Mouse (Mus musculus): ENCODE measurements around the gene Frmpd3. TPM values are rescaled to one million over a fixed set of nuclear protein-coding genes. Genes with fewer than 3 reads are reported as not detected.

Gene Frmpd3
- total and polyA plus RNA-seq, 3 experiments: not detected

DNA sequence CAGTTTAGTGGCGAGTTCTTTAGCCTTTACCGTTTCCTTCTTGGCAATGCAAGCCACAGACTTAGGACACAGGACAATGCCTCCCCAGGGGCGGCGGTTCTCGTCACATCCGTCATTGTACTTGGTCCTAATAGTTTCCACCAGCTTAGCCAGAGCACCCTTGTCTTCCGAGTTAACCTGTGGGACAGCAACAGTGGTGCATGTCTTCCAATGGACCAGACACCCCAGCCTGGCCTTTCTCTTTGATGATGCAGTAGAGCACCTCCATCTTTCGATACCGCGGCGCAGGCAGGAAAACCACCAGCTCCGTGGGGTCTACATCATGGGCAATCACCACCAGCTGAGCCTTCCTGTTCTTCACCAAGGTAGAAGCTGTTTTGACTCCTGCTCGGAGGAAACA, 103.5 kb downstream of the Frmpd3 start:
- no peaks in the 10 kb centered on the region for H3K9me3 ChIP-seq (replicated peaks; ENCODE audit: insufficient read depth, low read length)
- H3K36me3 ChIP-seq (ENCODE audit: control insufficient read depth in 1 of 2, insufficient read depth in 2 of 2, low read length in 2 of 2): no peaks in the 10 kb centered on the region
- H3K4me3 ChIP-seq (ENCODE audit: control insufficient read depth in 1 of 2, insufficient read depth in 1 of 2, low read depth in 2 of 2, low read length in 2 of 2): no peak overlapping the region
- H3K27ac ChIP-seq (ENCODE audit: control insufficient read depth, low read depth, low read length): no peak overlapping the region
- no peak overlapping the region for H3K9ac ChIP-seq (ENCODE audit: control insufficient read depth, low read depth, low read length, poor library complexity, severe bottlenecking)
- H3K4me1 ChIP-seq (ENCODE audit: control insufficient read depth in 1 of 2, insufficient read depth in 2 of 2, low read length in 2 of 2): no peaks in the 10 kb centered on the region
- no peaks in the 10 kb centered on the region for H3K79me2 ChIP-seq (ENCODE audit: control insufficient read depth, insufficient read depth, low read length, poor library complexity)
- no peak for DNase-seq (ENCODE audit: low read depth, low spot score)
- H3K27me3 ChIP-seq (ENCODE audit: control insufficient read depth in 1 of 2, insufficient read depth in 2 of 2, low read length in 2 of 2): peaks cover 6 to 22% of the 10 kb centered on the region in 2 experiments
- TF ChIP-seq EP300 (IDR thresholded peaks at IDR 0.05; ENCODE audit: low read depth in 1 of 2, low read length in 2 of 2): no peak
- TF ChIP-seq MYB (IDR thresholded peaks at IDR 0.05; ENCODE audit: low read depth, low read length): no peak
- no peak for TF ChIP-seq MXI1 (IDR thresholded peaks at IDR 0.05; ENCODE audit: low read depth, low read length)
- no peak for TF ChIP-seq GABPA (IDR thresholded peaks at IDR 0.05; ENCODE audit: low read depth, low read length)
- no peak for TF ChIP-seq MEF2A (IDR thresholded peaks at IDR 0.05; ENCODE audit: extremely low read depth, insufficient replicate concordance, low read depth, low read length, poor library complexity, severe bottlenecking)
- no peak for TF ChIP-seq HCFC1 (IDR thresholded peaks at IDR 0.05; ENCODE audit: low read depth, low read length)
- no peak for TF ChIP-seq SMC3 (IDR thresholded peaks at IDR 0.05; ENCODE audit: low read depth, low read length)
- no peak for TF ChIP-seq RAD21 (IDR thresholded peaks at IDR 0.05; ENCODE audit: low read depth, low read length)
- no peak for TF ChIP-seq BHLHE40 (IDR thresholded peaks at IDR 0.05; ENCODE audit: borderline replicate concordance, low read depth, low read length)
- TF ChIP-seq TBP (IDR thresholded peaks at IDR 0.05; ENCODE audit: low read depth, low read length): no peak
- no peak for TF ChIP-seq TCF12 (IDR thresholded peaks at IDR 0.05; ENCODE audit: low read depth, low read length)
- TF ChIP-seq CHD1 (IDR thresholded peaks at IDR 0.05; ENCODE audit: low read depth, low read length): no peak
- TF ChIP-seq ETS1 (IDR thresholded peaks at IDR 0.05; ENCODE audit: low read depth, low read length): no peak

DNA sequence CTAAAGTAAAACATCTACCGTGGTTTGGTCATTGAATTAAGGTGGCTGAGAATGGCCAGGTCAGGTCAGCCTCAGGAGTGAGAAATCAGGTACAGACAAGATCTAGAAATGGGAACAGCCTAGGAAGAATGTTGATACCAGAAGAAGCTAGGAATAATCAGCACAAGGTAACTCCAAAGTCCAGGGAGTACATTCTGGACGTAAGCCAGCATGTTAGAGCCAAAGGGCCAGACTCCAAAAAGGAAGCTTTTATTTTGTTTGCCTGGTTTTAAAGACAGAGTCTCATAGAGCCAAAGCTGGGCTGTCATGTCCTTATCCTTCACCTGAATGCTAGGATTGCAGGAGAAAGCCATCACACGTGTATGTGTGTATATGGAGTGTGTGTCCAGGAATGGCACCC, 108.0 kb downstream of the Frmpd3 start:
- Histone ChIP-seq H3K9me3 (replicated peaks; ENCODE audit: insufficient read depth, low read length) (no peaks in the 10 kb centered on the region), H3K4me3 (ENCODE audit: control insufficient read depth in 1 of 2, insufficient read depth in 1 of 2, low read depth in 2 of 2, low read length in 2 of 2) (no peak overlapping the region), H3K4me1 (ENCODE audit: control insufficient read depth in 1 of 2, insufficient read depth in 2 of 2, low read length in 2 of 2) (no peaks in the 10 kb centered on the region), H3K9ac (ENCODE audit: control insufficient read depth, low read depth, low read length, poor library complexity, severe bottlenecking) (no peak overlapping the region), H3K27ac (ENCODE audit: control insufficient read depth, low read depth, low read length) (no peak overlapping the region), H3K27me3 (ENCODE audit: control insufficient read depth in 1 of 2, insufficient read depth in 2 of 2, low read length in 2 of 2) (peaks cover 1 to 7% of the 10 kb centered on the region in 2 experiments; a peak in 3 of 4 replicates), H3K79me2 (ENCODE audit: control insufficient read depth, insufficient read depth, low read length, poor library complexity) (no peaks in the 10 kb centered on the region), H3K36me3 (ENCODE audit: control insufficient read depth in 1 of 2, insufficient read depth in 2 of 2, low read length in 2 of 2) (no peaks in the 10 kb centered on the region)
- no peak for DNase-seq (ENCODE audit: low read depth, low spot score)
- TF ChIP-seq USF1 (IDR thresholded peaks at IDR 0.05; ENCODE audit: low read depth, low read length) (no peak), GABPA (IDR thresholded peaks at IDR 0.05; ENCODE audit: low read depth, low read length) (no peak), RAD21 (IDR thresholded peaks at IDR 0.05; ENCODE audit: low read depth, low read length) (no peak), ELF1 (IDR thresholded peaks at IDR 0.05; ENCODE audit: low read depth, low read length) (no peak), POLR2A (IDR thresholded peaks at IDR 0.05; ENCODE audit: control insufficient read depth in 1 of 2, insufficient read depth in 1 of 2, low read depth in 1 of 2, low read length in 2 of 2, poor library complexity in 1 of 2) (no peak), ZNF384 (IDR thresholded peaks at IDR 0.05; ENCODE audit: low read depth, low read length) (no peak), ZKSCAN1 (IDR thresholded peaks at IDR 0.05; ENCODE audit: low read depth, low read length) (no peak), MYC (IDR thresholded peaks at IDR 0.05; ENCODE audit: low read depth, low read length) (no peak), POLR2AphosphoS2 (IDR thresholded peaks at IDR 0.05; ENCODE audit: low read length) (no peak), ZC3H11A (IDR thresholded peaks at IDR 0.05; ENCODE audit: low read depth, low read length) (no peak), SIN3A (IDR thresholded peaks at IDR 0.05; ENCODE audit: low read length) (no peak)
